Mouse (Mus musculus): Measurements from ENCODE around the gene Zfp352.

The Zfp352 gene

DNA sequence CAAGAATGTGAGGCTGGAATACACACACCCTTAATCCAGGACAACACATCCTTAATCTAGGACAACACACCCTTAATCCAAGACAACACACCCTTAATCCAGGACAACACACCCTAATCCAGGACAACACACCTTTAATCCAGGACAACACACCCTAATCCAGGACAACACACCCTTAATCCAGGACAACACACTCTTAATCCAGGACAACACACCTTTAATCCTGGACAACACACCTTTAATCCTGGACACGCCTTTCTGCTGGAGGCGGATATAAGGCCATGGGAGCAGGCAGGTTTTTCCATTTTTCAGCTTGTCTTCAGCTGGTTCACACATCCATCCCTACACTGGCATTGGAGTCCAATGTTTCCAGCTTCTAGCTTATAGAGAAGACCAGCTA lies at the start of gene Zfp352:
Zfp352 (plus strand) TSS at position 301 of the 400 bp plus-strand sequence.
- WGBS, result 97% methylated on average over 2 of the region's 2 CpGs

- 81% methylated on average over 3 of the region's 3 CpGs for WGBS
Observed at GRCm38 (mm10) chr4:90170890-90171483, 47.6 kb upstream of the Zfp352 start.

GRCm38 (mm10) chr4:90174036-90174435 lies 44.6 kb upstream of the Zfp352 start:
- WGBS, result 77% methylated on average over 1 of the region's 1 CpGs

DNA sequence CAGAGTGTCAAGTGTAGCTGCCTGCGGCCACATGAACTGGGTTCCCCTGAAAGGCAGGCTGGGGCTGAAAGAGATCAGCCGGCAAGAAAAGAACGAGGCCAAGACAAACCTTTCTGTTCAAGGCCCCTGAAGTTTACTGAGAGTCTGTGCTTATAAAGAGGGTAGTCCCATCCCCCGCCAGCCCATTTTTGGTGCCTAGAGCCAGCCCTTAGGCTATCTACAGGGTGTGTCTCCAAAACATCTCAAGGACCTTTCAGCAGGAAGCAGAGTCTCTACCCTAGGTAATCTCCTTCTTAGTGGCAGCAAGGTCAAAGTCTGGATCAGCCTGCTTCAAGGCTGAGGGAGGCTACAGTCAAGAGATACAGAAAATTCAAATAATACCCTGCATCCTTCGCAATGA lies 15.2 kb upstream of the Zfp352 start:
- WGBS, result 90% methylated on average over 5 of the region's 5 CpGs

DNA sequence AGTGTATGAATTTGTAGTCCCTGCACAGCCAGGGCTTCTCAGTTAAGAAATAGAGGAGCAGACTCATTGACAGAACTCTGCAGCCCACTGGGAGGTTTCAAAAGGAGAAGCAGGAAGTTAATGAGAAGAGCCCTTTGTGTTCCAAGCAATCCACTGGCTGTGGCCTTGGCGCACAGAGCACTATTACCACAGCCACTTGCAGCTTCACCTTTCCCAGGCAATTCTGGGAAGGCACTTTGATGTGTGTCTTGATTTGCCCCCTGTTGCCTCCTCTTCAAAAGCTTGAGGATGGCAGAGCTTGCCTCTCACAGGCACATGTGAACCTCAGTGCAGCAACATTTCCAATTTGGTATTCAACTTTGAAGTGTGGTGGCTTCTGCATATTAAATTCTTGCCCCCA lies 7.1 kb upstream of the Zfp352 start:
- WGBS, result 54% methylated on average over 1 of the region's 1 CpGs

DNA sequence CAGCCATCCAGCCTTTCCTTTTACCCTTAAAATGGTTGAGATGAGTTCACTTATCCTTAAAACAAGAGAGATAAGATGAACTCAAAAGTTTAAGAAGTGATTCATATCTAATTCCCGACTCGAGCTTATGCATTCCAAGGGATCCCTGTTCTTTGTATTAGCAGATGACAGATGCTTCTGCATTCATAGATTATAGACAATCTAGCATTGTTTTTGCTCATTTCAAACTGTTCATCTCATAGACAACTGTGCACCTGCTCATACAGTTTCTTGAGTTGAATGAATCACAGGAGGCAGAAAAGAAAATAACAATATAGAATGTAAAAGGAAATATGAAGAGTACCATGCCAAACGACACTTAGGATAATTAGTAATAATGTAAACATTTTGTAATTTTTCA lies 6.5 kb upstream of the Zfp352 start:
- WGBS, result 70% methylated on average over 3 of the region's 3 CpGs

- WGBS, result 93% methylated on average over 5 of the region's 5 CpGs
Observed at GRCm38 (mm10) chr4:90235646-90236045, 17.0 kb downstream of the Zfp352 start.

All from cerebral cortex, adult 2 months (tissue).